Mouse (Mus musculus) effector memory CD4-positive, alpha-beta T cell, adult 7 months (primary cell): ENCODE results near the gene 2310079G19Rik. TPM values are rescaled to one million over a fixed set of nuclear protein-coding genes. Genes with fewer than 3 reads are reported as not detected.

Experiments
- polyA plus RNA-seq: library from polyadenylated mRNA; unstranded; fragments of 100-300 nt; shearing (Covaris generic); gene quantifications from one replicate; pipeline ENCODE4 v1.2.1, GENCODE M21; 2017

2310079G19Rik gene
- polyA plus RNA-seq = not detected

GRCm38 (mm10) chr16:88627566-88627965 lies at the start of gene 2310079G19Rik:
Gene 2310079G19Rik (minus strand): TSS chr16:88627666.

GRCm38 (mm10) chr16:88671571-88671970 lies 44.1 kb upstream of the 2310079G19Rik start, which contains the start of gene Krtap27-1:
Gene Krtap27-1 (minus strand): TSS chr16:88671671.

GRCm38 (mm10) chr16:88647358-88647846 lies 19.9 kb upstream of the 2310079G19Rik start, which contains the start of gene Krtap26-1:
Gene Krtap26-1 (minus strand): TSS chr16:88647796.

GRCm38 (mm10) chr16:88611922-88612321 lies 15.5 kb downstream of the 2310079G19Rik start, which contains the start of gene Krtap24-1:
Gene Krtap24-1 (minus strand): TSS chr16:88612279.

Other genes with a start within 250 kb of the 2310079G19Rik start
- gene Cldn17, start 120.7 kb downstream of the 2310079G19Rik start, polyA plus RNA-seq = not detected
- gene Cldn8, start 64.5 kb downstream of the 2310079G19Rik start, polyA plus RNA-seq = not detected
- not detected for gene Krtap24-1, start 15.4 kb downstream of the 2310079G19Rik start, polyA plus RNA-seq
- gene Krtap26-1, start 20.1 kb upstream of the 2310079G19Rik start, polyA plus RNA-seq = not detected
- gene Krtap27-1, start 44.0 kb upstream of the 2310079G19Rik start, polyA plus RNA-seq = not detected
- not detected for gene 2310061N02Rik, start 80.3 kb upstream of the 2310079G19Rik start, polyA plus RNA-seq
- not detected for gene Krtap13-1, start 101.2 kb upstream of the 2310079G19Rik start, polyA plus RNA-seq
- not detected for gene Krtap13, start 124.0 kb upstream of the 2310079G19Rik start, polyA plus RNA-seq
- not detected for gene 2310034C09Rik, start 131.2 kb upstream of the 2310079G19Rik start, polyA plus RNA-seq
- gene 2310057N15Rik, start 146.5 kb upstream of the 2310079G19Rik start, polyA plus RNA-seq = not detected
- not detected for gene Gm5965, start 150.2 kb upstream of the 2310079G19Rik start, polyA plus RNA-seq
- gene Gm20741, start 184.6 kb upstream of the 2310079G19Rik start, polyA plus RNA-seq = not detected
- gene Krtap15, start 192.5 kb upstream of the 2310079G19Rik start, polyA plus RNA-seq = not detected
- gene Krtap14, start 198.5 kb upstream of the 2310079G19Rik start, polyA plus RNA-seq = not detected
- gene Krtap19-1, start 241.7 kb upstream of the 2310079G19Rik start, polyA plus RNA-seq = not detected
- gene Krtap19-2, start 246.6 kb upstream of the 2310079G19Rik start, polyA plus RNA-seq = not detected